Mouse (Mus musculus): ENCODE data around the gene Olfr1389.

GRCm38 (mm10) chr11:49425257-49425927 lies 2.5 kb downstream of the Olfr1389 start:
- TF ChIP-seq CTCF (IDR thresholded peaks at IDR 0.05; ENCODE audit: control insufficient read depth, insufficient read depth, low read length) = no peak
- no peak for TF ChIP-seq POLR2A (IDR thresholded peaks at IDR 0.05; ENCODE audit: borderline replicate concordance, control insufficient read depth, low read depth, low read length)
